Mouse (Mus musculus) limb, embryonic 12.5 days (tissue): Measurements from ENCODE around the gene Mad1l1. TPM values are rescaled to one million over a fixed set of nuclear protein-coding genes. Genes with fewer than 3 reads are reported as not detected.

Experiments used
- ATAC-seq: fragments of 200-750 bp; cut with Nextera tagmentation; 2 replicates; pipeline ENCODE4 v1.8.0; 2017; ENCODE audit warnings: low read depth, moderate TSS enrichment; ENCODE audit not compliant: insufficient number of reproducible peaks, insufficient read depth, low FRiP score, low TSS enrichment
- H3K27ac ChIP-seq: fragments of 300-500 bp; sonication (generic); 2 replicates; pipeline ENCODE4 v1.5.1; 2016; ENCODE audit warnings: mild to moderate bottlenecking, moderate library complexity
- H3K27me3 ChIP-seq: fragments of 300-500 bp; sonication (generic); 2 replicates; pipeline ENCODE4 v1.6.1; 2016; ENCODE audit warnings: mild to moderate bottlenecking, moderate library complexity
- H3K36me3 ChIP-seq: fragments of 300-500 bp; sonication (generic); 2 replicates; pipeline ENCODE4 v1.6.1; 2016; ENCODE audit warnings: mild to moderate bottlenecking, moderate library complexity
- H3K4me1 ChIP-seq: fragments of 300-500 bp; sonication (generic); replicated peaks from 2 replicates; pipeline ENCODE4 v1.6.1; 2016
- H3K4me2 ChIP-seq: fragments of 300-500 bp; sonication (generic); 2 replicates; pipeline ENCODE4 v1.6.1; 2016; ENCODE audit warnings: mild to moderate bottlenecking, moderate library complexity
- H3K4me3 ChIP-seq: fragments of 300-500 bp; sonication (generic); replicated peaks from 2 replicates; pipeline ENCODE4 v1.5.1; 2016; ENCODE audit warnings: mild to moderate bottlenecking
- H3K9ac ChIP-seq: fragments of 300-500 bp; sonication (generic); replicated peaks from 2 replicates; pipeline ENCODE4 v1.6.1; 2016; ENCODE audit warnings: mild to moderate bottlenecking, moderate library complexity
- H3K9me3 ChIP-seq: fragments of 300-500 bp; sonication (generic); 2 replicates; pipeline ENCODE4 v1.6.1; 2016; ENCODE audit warnings: mild to moderate bottlenecking, moderate library complexity
- WGBS: fragments of 180-500 bp; shearing (Covaris S2); methylation state at CpG from one replicate; pipeline ENCODE4 v1.1.7; 2016; 5-methylcytosine and 5-hydroxymethylcytosine counted together
- polyA plus RNA-seq: library from polyadenylated mRNA; unstranded; fragments of >200 nt; fragmentation: Nextera tagmentation; extraction: Ambion mirVana; gene quantifications from 2 replicates; pipeline ENCODE4 v1.2.1, GENCODE M21; 2016

Mad1l1 gene
- polyA plus RNA-seq, 1 experiment from 2014 or later = 55.9 TPM

DNA sequence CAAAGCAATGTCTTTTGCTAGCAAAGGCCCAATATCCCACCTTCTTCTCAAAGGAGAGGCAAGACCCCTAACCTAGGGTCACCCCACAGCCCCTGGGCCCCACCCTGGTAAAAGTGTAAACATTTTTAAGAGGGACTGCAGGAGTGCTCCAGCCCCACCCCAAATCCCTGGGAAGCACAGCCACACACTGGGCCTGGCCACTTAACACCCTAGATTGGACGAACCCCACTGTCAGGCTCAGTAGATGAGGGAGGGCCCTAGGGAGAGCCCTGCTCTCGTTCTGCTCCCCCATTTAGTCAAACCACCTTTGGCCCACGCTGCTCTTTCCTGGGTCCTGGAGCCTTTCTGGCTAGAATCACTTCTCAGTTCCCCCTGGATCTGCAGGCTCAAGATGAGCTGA lies 145.0 kb downstream of the Mad1l1 start:
- WGBS = 46% methylated on average over 3 of the region's 3 CpGs
- no peak overlapping the region for H3K9ac ChIP-seq
- H3K4me3 ChIP-seq = no peak overlapping the region
- no peak for ATAC-seq
- H3K27me3 ChIP-seq = no peaks in the 10 kb centered on the region
- no peak overlapping the region for H3K27ac ChIP-seq
- H3K36me3 ChIP-seq = no peaks in the 10 kb centered on the region
- H3K9me3 ChIP-seq = no peaks in the 10 kb centered on the region
- no peak overlapping the region for H3K4me2 ChIP-seq
- H3K4me1 ChIP-seq = peaks cover 34% of the 10 kb centered on the region

DNA sequence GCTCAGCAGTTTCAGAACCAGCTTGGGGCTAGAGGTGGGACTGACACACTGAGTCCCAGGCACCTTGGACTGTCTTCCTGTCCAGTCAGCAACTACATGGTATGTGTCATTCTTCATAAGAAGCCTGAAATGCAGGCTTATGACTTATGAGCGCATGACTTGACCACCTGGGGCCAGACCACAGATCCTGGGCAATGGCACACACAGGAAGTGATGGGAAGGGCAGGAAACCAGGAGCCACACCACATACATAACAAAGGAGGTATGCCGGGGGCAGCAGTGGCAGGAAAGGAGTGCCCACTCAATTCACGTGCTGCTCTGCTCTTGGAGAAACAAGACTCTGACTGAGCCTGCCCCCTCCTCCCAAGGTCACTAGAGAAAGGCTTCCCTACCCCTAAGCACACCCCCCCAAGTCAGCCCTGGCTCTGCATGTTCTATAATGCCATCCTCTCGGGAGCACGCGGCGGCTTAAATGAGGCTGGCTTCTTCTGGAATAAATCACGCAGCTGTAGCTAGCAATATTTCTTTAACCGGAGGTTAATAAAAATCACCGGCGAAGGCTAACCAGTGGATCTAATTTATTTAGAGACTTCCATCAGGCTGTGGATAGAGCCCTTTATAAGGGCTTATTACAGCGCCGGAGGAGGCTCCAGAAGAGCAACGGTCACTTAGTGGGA lies 146.4 kb downstream of the Mad1l1 start:
- 41% methylated on average over 14 of the region's 14 CpGs for WGBS
- Histone ChIP-seq H3K36me3 (no peaks in the 10 kb centered on the region), H3K4me3 (no peak overlapping the region), H3K9ac (0 out of 2 replicates have a peak overlapping the region, but pooled peaks have one; percentile 23), H3K4me2 (no peak overlapping the region), H3K27me3 (no peaks in the 10 kb centered on the region), H3K9me3 (no peaks in the 10 kb centered on the region), H3K4me1 (peaks cover 34% of the 10 kb centered on the region), H3K27ac (peak overlapping the region; percentile 31; the same call in 1 of the 2 replicates)
- no peak for ATAC-seq

DNA sequence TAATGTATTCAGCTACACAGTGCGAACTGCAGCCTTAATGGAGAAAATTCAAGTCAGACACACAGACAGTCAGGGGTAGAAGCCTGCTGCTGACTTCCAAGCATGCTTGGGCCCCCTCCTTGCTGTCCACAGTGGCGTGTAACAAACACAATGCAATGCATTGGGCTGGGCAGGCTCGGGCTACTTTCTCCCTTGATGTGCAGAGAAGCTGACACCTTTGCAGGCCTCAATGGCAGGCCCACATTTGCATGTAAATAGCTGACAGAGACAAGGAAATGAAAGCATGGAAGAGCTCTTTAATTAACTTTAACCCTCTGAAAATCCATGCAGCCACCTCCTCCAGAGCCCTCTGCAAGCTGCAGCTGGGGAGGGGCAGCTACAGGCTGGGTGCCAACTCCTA lies 147.3 kb downstream of the Mad1l1 start:
- 53% methylated on average over 3 of the region's 3 CpGs for WGBS
- Histone ChIP-seq H3K4me2 (no peak overlapping the region), H3K9me3 (no peaks in the 10 kb centered on the region), H3K9ac (0 out of 2 replicates have a peak overlapping the region, but pooled peaks have one; percentile 23), H3K4me3 (no peak overlapping the region), H3K36me3 (no peaks in the 10 kb centered on the region; the same call in 1 of the 2 replicates), H3K27me3 (no peaks in the 10 kb centered on the region), H3K27ac (no peak overlapping the region), H3K4me1 (peaks cover 34% of the 10 kb centered on the region)
- ATAC-seq = no peak

DNA sequence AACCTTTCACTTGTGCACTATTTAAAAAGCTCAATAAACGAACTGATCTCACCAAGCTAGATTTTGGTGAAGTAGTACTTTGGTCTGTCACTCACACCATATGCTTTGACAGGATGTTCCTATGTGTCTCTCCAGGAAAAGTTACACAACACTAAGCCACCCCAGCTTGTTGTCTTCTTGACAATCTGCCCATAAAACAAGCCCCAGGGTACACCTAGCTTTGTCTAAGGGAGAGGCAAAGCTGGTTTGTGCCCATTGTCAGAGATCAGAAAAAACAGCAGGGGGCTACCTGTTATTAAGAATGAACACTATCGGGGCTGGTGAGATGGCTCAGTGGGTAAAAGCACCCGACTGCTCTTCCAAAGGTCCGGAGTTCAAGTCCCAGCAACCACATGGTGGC lies 148.2 kb downstream of the Mad1l1 start:
- no peak for ATAC-seq
- Histone ChIP-seq H3K4me2 (no peak overlapping the region), H3K9ac (no peak overlapping the region), H3K4me1 (peaks cover 34% of the 10 kb centered on the region), H3K36me3 (no peaks in the 10 kb centered on the region; the same call in 1 of the 2 replicates), H3K4me3 (no peak overlapping the region), H3K27ac (no peak overlapping the region), H3K27me3 (no peaks in the 10 kb centered on the region), H3K9me3 (no peaks in the 10 kb centered on the region)
- 90% methylated on average over 4 of the region's 4 CpGs for WGBS

DNA sequence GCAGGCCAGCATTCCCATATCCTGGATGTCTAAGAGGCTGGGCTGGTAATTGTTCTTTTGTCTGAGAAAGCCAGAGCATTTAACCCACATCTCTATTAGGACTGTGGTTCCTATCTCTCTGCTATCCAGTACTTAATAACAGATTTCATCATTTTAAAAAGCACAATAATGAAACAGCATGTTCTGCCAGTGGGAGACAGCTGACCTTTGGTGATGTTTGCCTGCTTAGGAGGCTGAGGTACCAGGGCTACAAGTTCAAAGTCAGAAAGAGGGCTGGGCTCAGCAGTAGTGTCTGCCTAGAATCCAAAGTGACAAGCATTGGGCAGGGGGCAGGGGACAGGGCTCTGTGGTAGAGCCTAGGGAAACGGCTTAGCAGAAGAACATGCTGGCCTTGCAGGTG lies 149.6 kb downstream of the Mad1l1 start:
- H3K27me3 ChIP-seq = no peaks in the 10 kb centered on the region
- no peak overlapping the region for H3K27ac ChIP-seq
- no peak for ATAC-seq
- WGBS = 85% methylated on average over 1 of the region's 1 CpGs
- no peaks in the 10 kb centered on the region for H3K9me3 ChIP-seq
- H3K4me3 ChIP-seq = no peak overlapping the region
- H3K4me1 ChIP-seq = peaks cover 25% of the 10 kb centered on the region
- no peak overlapping the region for H3K4me2 ChIP-seq
- H3K9ac ChIP-seq = no peak overlapping the region
- no peaks in the 10 kb centered on the region; the same call in 1 of the 2 replicates for H3K36me3 ChIP-seq

DNA sequence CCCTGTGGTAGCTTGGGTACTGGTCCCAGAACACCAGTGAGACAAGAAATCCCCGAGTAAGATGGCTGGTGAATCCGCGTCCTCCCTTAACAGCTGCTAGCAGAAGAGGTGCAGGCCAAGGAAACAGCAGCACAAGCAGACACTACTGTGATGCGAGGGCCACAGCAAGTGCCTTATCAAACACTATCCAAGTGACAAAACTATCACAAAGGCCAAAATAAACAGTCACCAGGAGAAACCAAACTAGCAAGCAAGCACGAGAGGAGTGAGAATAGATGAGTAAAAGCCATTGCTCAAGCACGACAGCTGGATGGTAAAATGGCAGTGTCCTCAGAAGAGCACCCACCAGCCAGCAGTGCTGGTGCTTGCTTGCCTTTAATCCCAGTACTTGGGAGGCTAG lies 153.8 kb downstream of the Mad1l1 start:
- Histone ChIP-seq H3K4me2 (no peak overlapping the region), H3K4me1 (no peaks in the 10 kb centered on the region), H3K36me3 (no peaks in the 10 kb centered on the region; the same call in 1 of the 2 replicates), H3K4me3 (no peak overlapping the region), H3K9ac (no peak overlapping the region), H3K9me3 (no peaks in the 10 kb centered on the region), H3K27ac (no peak overlapping the region), H3K27me3 (no peaks in the 10 kb centered on the region)
- no peak for ATAC-seq
- 82% methylated on average over 6 of the region's 6 CpGs for WGBS

DNA sequence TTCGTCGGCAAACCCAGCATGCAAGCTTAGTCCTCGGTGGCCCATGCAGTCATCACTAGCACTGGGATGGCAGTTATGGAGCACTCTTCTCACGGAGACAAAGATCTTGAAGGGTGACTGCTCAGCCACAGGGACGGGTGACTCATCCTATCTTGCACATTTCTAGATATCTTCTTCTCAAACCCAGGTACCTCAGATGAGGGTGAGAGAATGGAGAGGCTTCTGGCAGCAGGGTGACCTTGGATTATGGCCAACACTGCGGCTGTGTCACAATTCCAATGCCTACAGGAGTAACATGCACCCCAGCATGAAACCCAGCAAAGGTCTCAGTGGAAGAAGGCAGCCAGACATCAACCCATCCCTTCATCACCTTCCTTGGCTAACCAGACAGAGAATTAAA lies 154.3 kb downstream of the Mad1l1 start:
- Histone ChIP-seq H3K9ac (no peak overlapping the region), H3K4me2 (no peak overlapping the region), H3K36me3 (no peaks in the 10 kb centered on the region; the same call in 1 of the 2 replicates), H3K9me3 (no peaks in the 10 kb centered on the region), H3K4me3 (no peak overlapping the region), H3K4me1 (no peaks in the 10 kb centered on the region), H3K27ac (no peak overlapping the region), H3K27me3 (no peaks in the 10 kb centered on the region)
- ATAC-seq = no peak
- WGBS = 87% methylated on average over 6 of the region's 6 CpGs

DNA sequence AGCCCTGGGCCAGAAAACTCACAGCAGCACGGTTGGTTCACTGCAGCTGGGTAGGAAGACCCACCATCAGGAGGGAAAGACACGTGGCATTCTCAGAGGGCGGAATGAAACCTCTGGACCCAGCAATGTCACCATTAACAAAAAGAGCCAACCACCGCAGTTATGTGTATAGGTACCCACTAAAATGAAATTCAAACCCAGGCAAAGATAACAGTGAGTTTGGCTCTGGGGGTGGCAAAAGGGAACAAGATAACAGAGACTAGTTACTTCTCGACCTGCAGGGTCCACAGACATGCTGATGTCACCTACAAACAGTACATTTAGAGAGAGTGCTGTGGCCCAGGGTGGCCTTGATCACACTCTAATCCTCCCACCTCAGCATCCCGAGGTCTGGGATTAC lies 157.4 kb downstream of the Mad1l1 start:
- H3K9me3 ChIP-seq = no peaks in the 10 kb centered on the region
- H3K4me2 ChIP-seq = no peak overlapping the region
- no peak overlapping the region for H3K9ac ChIP-seq
- no peaks in the 10 kb centered on the region; the same call in 1 of the 2 replicates for H3K36me3 ChIP-seq
- no peak for ATAC-seq
- H3K27ac ChIP-seq = no peak overlapping the region
- 84% methylated on average over 6 of the region's 6 CpGs for WGBS
- H3K4me1 ChIP-seq = no peaks in the 10 kb centered on the region
- H3K4me3 ChIP-seq = no peak overlapping the region
- H3K27me3 ChIP-seq = no peaks in the 10 kb centered on the region

DNA sequence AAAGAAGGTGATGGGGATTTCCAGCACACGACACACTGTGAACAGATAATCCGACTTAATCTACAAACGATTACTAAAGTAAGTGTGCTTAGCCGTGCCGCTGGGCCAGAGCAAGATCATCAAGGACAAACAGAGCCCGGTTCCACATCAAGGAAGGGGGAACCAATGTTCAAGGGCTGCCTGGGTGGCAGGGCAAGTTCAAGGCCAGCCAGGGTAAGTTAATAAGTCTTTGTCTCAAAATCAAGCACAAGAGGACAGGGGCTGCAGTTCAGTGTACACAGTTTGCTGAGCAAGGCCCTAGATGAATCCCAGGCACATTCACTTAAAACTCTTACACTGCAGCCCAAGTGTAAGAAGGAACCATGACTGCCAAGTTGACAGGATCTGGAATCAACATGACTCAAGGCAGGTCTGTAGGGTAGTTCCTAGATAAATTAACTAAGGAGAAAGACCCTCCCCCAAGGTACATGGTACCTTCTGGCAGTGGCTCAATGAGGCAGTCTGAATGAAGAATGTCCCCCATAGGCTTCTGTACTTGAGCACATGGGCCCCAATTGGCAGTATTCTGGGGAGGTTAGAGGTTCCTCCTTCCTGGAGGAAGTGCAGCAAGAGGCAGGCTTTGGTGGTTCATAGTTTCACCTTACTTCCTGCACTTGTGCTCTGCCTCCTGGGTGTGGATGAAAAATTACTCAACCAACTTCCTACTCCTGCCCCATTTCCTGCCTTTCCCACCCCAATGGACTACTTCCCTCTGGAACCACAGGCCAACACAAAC lies 159.1 kb downstream of the Mad1l1 start:
- WGBS = 76% methylated on average over 6 of the region's 6 CpGs
- Histone ChIP-seq H3K9ac (no peak overlapping the region), H3K9me3 (no peaks in the 10 kb centered on the region), H3K4me1 (no peaks in the 10 kb centered on the region), H3K27me3 (no peaks in the 10 kb centered on the region), H3K4me2 (no peak overlapping the region), H3K36me3 (no peaks in the 10 kb centered on the region), H3K4me3 (no peak overlapping the region), H3K27ac (no peak overlapping the region)
- no peak for ATAC-seq

DNA sequence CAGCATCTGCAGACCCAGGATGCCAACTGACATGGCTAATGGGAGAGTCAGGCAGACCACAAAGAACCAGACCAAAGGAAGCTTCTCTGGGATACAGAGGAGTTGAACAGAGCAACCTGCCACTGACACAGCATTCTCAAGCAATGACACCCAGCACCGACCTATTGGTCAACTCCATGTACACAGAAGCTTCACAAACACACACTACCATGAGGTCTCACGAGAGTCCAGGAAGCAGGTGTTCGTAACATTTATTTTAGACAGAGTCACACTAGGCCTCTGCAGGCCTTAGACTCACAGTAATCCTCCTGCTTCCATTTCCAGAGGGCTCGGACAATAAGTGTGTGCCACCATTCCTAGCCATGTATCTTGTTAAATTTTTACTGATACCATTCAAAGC lies 162.3 kb downstream of the Mad1l1 start:
- H3K27ac ChIP-seq = no peak overlapping the region
- H3K36me3 ChIP-seq = no peaks in the 10 kb centered on the region
- WGBS = 88% methylated on average over 4 of the region's 4 CpGs
- no peak overlapping the region for H3K4me2 ChIP-seq
- no peak for ATAC-seq
- 0 out of 2 replicates have a peak, but pooled peaks cover 3% of the 10 kb centered on the region for H3K9me3 ChIP-seq
- H3K4me1 ChIP-seq = no peaks in the 10 kb centered on the region
- no peaks in the 10 kb centered on the region for H3K27me3 ChIP-seq
- no peak overlapping the region for H3K4me3 ChIP-seq
- no peak overlapping the region for H3K9ac ChIP-seq

DNA sequence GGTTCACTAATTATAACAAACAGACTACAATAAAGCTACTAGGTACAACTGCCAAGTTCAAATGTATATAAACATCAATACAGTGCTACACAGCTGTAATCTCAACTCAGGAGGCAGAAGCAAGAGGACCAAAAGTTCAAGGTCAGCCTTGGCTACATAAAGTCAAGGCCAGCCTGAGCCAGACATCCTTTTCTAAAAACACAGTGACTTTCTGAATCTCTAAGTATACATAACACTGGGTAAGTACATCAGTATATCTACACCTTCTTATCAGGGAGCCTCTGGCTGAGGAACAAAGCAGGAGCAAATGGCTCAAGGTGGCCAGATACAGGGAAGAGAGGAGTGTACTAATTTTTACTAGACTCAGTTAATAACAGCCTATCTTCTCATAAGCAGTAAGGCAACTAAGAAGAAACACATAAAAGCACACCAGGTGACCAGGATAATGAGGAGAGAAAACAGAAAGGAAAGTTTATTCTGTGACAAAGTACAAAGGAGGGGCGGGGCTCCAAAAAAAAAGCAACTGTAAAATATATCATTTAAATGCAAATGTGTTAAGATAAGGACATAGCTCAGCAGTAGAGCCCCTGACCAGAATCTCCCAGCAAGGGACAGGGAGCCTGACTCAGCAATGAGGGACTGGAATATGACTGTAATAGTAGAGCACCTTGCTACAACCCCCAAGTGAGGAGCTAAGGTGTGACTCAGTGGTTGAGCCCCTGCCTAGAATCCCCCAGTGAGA lies 163.3 kb downstream of the Mad1l1 start:
- Histone ChIP-seq H3K4me2 (no peak overlapping the region), H3K36me3 (no peaks in the 10 kb centered on the region), H3K9ac (no peak overlapping the region), H3K4me1 (peaks cover 4% of the 10 kb centered on the region; the same call in 1 of the 2 replicates), H3K27ac (no peak overlapping the region), H3K9me3 (0 out of 2 replicates have a peak, but pooled peaks cover 3% of the 10 kb centered on the region), H3K4me3 (no peak overlapping the region), H3K27me3 (no peaks in the 10 kb centered on the region)
- WGBS = 86% methylated on average over 1 of the region's 1 CpGs
- ATAC-seq = no peak
